Mouse (Mus musculus) granulocyte monocyte progenitor cell, adult 5-6 weeks (primary cell): Measurements from ENCODE around the gene Cyp2c65. TPM values are rescaled to one million over a fixed set of nuclear protein-coding genes. Genes with fewer than 3 reads are reported as not detected.
"Not testable (repeated sequence)": the region's sequence is repeated elsewhere in the genome, so short reads cannot be mapped to it uniquely, and the experiment has no call there.

Source experiments
- ATAC-seq: replicated peaks from 2 replicates; pipeline ENCODE4 v1.8.0; 2016; ENCODE audit warnings: mild to moderate bottlenecking, moderate TSS enrichment, inconsistent platforms; ENCODE audit not compliant: poor library complexity, severe bottlenecking
- total RNA-seq, 2 experiments: library from RNA; stranded (forward) in 1 of 2; stranded (reverse) in 1 of 2; fragments of 200-712, 200-1000 nt in 1 of 2; fragments of >200 nt in 1 of 2; fragmentation: Nextera tagmentation in 1 of 2; gene quantifications; 2 replicates each; pipeline ENCODE4 v1.2.3; 2014 to 2017

Gene Cyp2c65
- not detected in 2 replicates for total RNA-seq (2014; fragmentation: Nextera tagmentation)
- total RNA-seq (2017), result not detected in 2 replicates

DNA sequence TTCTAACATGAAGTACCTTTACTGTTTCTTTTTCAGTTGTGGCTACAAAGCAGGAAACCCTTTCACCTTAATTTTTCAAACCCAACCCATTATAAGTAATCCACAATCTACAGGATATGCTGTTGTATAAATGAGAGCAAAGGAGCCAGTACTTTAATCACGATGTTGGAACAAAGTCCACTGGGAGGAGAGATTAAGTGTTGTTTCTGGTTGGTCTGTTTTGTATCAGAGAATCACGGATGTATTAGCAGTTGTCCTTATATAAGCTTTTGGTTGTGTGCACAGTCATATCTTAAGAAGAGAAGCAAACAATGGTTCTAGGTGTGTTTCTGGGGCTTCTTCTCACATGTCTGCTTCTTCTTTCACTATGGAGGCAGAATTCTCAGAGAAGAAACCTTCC is at the start of gene Cyp2c65:
Gene Cyp2c65 (plus strand): TSS at position 297 of the 400 bp plus-strand sequence.
- no peak for ATAC-seq

DNA sequence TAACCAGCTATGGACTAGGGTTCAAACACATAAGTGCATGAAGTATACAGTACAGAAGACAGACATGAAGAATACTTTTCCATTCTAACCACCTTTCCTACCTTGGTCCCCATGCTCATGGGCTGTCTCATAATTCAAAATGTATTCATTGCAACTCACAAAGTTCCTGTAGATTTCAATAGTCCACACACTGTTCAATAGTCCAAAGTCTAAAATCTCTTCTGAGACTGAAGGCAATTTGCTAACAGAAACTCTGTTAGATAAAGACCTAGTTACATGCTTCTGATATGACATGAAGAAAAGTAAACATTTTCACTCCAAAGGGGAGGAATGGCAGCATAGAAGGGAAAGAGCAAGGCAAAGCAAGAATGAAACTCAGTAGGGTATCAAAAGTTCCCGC is 2.9 kb upstream of the Cyp2c65 start:
- no peak for ATAC-seq

DNA sequence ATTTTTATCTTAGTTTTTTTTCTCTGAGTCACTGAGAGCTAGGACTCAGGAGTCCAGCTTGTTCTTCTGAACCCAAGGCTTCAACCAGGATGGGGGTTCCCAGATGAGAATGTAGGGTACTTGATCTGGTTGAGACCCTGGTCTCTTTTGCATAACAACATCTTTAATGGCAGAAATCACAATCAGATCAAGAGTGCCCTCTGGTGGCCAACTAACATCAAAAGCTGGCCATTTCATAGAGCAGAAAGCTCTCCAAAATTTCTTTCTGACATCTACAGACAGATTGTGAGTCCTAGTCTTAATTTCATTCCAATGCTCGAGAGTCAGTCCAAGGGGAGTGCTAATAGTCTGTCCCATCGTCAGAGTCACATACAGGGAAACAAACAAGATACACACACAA is 38.0 kb downstream of the Cyp2c65 start:
- ATAC-seq, result not testable (repeated sequence)

DNA sequence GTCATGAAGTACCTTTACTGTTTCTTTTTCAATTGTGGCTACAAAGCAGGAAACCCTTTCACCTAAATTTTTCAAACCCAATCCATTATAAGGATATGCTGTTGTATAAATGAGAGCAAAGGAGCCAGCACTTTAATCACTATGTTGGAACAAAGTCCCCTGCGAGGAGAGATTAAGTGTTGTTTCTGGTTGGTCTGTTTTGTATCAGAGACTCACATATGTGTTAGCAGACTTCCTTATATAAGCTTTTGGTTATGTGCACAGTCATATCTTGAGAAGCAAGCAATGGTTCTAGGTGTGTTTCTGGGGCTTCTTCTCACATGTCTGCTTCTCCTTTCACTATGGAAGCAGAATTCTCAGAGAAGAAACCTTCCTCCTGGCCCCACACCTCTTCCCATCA is 52.8 kb downstream of the Cyp2c65 start, which contains the start of gene Cyp2c66:
Gene Cyp2c66 (plus strand): TSS at position 255 of the 400 bp plus-strand sequence.
- no peak for ATAC-seq

Other genes starting within 250 kb of the Cyp2c65 start
- 17.5 and 18.5 TPM in 2 replicates for gene Noc3l, start 241.8 kb upstream of the Cyp2c65 start, total RNA-seq (2014; fragmentation: Nextera tagmentation)
- 32.5 and 40.2 TPM in 2 replicates for gene Noc3l, start 241.8 kb upstream of the Cyp2c65 start, total RNA-seq (2017)
- gene Tbc1d12, start 224.4 kb upstream of the Cyp2c65 start, total RNA-seq (2014; fragmentation: Nextera tagmentation), result 2.5 and 4.4 TPM in 2 replicates
- gene Tbc1d12, start 224.4 kb upstream of the Cyp2c65 start, total RNA-seq (2017), result 0.67 and 2.1 TPM in 2 replicates
- 133 TPM in 2 replicates for gene Hells, start 130.1 kb upstream of the Cyp2c65 start, total RNA-seq (2014; fragmentation: Nextera tagmentation)
- gene Hells, start 130.1 kb upstream of the Cyp2c65 start, total RNA-seq (2017), result 125 and 129 TPM in 2 replicates
- not detected in 2 replicates for gene Cyp2c55, start 54.0 kb upstream of the Cyp2c65 start, total RNA-seq (2014; fragmentation: Nextera tagmentation)
- not detected in 2 replicates for gene Cyp2c55, start 54.0 kb upstream of the Cyp2c65 start, total RNA-seq (2017)
- not detected in 2 replicates for gene Cyp2c66, start 52.9 kb downstream of the Cyp2c65 start, total RNA-seq (2014; fragmentation: Nextera tagmentation)
- gene Cyp2c66, start 52.9 kb downstream of the Cyp2c65 start, total RNA-seq (2017), result not detected in 2 replicates
- not detected in 2 replicates for gene Cyp2c29, start 208.4 kb downstream of the Cyp2c65 start, total RNA-seq (2014; fragmentation: Nextera tagmentation)
- gene Cyp2c29, start 208.4 kb downstream of the Cyp2c65 start, total RNA-seq (2017), result not detected in 2 replicates